Mouse (Mus musculus): ENCODE measurements around the gene Mpi. TPM values are rescaled to one million over a fixed set of nuclear protein-coding genes. Genes with fewer than 3 reads are reported as not detected.
A peak's percentile ranks its signal among the peaks of the same experiment; 100 is the strongest.

Mpi gene
- polyA plus RNA-seq, 1 experiment from 2014 or later = 50.2 TPM

GRCm38 (mm10) chr9:57584991-57585390, 32.4 kb upstream of the Mpi start:
- Histone ChIP-seq H3K4me1 (replicated peaks) (peaks cover 9% of the 10 kb centered on the region), H3K4me2 (replicated peaks) (no peak overlapping the region), H3K9me3 (no peaks in the 10 kb centered on the region), H3K9ac (no peak overlapping the region), H3K4me3 (replicated peaks) (no peak overlapping the region), H3K36me3 (peaks cover 16% of the 10 kb centered on the region), H3K27ac (no peak overlapping the region), H3K27me3 (replicated peaks) (no peaks in the 10 kb centered on the region)
- 83% methylated on average over 3 of the region's 3 CpGs for WGBS
- no peak for ATAC-seq

GRCm38 (mm10) chr9:57577144-57577849, 24.7 kb upstream of the Mpi start:
- Histone ChIP-seq H3K9me3 (no peaks in the 10 kb centered on the region), H3K9ac (no peak overlapping the region)
- no peak for ATAC-seq

GRCm38 (mm10) chr9:57575577-57575976, 23.0 kb upstream of the Mpi start:
- no peaks in the 10 kb centered on the region for H3K9me3 ChIP-seq
- no peak overlapping the region for H3K4me2 ChIP-seq (replicated peaks)
- no peak overlapping the region for H3K9ac ChIP-seq
- WGBS = 73% methylated on average over 3 of the region's 3 CpGs
- ATAC-seq = no peak
- no peak overlapping the region for H3K4me3 ChIP-seq (replicated peaks)
- no peaks in the 10 kb centered on the region for H3K27me3 ChIP-seq (replicated peaks)
- H3K27ac ChIP-seq = no peak overlapping the region
- H3K36me3 ChIP-seq = peaks cover 11% of the 10 kb centered on the region
- no peaks in the 10 kb centered on the region for H3K4me1 ChIP-seq (replicated peaks)

More at GRCm38 (mm10) chr9:57577144-57577849, 24.7 kb upstream of the Mpi start:
- Histone ChIP-seq H3K27me3 (replicated peaks) (no peaks in the 10 kb centered on the region), H3K4me1 (replicated peaks) (no peaks in the 10 kb centered on the region), H3K4me2 (replicated peaks) (no peak overlapping the region), H3K4me3 (replicated peaks) (no peak overlapping the region), H3K36me3 (peaks cover 11% of the 10 kb centered on the region), H3K27ac (no peak overlapping the region)
- WGBS = 81% methylated on average over 6 of the region's 6 CpGs

GRCm38 (mm10) chr9:57574397-57574796, 21.8 kb upstream of the Mpi start:
- ATAC-seq = no peak

GRCm38 (mm10) chr9:57568500-57568899, 15.9 kb upstream of the Mpi start:
- H3K36me3 ChIP-seq = peaks cover 16% of the 10 kb centered on the region
- H3K4me2 ChIP-seq (replicated peaks) = no peak overlapping the region
- no peak overlapping the region for H3K9ac ChIP-seq
- peaks cover 21% of the 10 kb centered on the region for H3K4me1 ChIP-seq (replicated peaks)
- no peaks in the 10 kb centered on the region for H3K27me3 ChIP-seq (replicated peaks)
- no peak for ATAC-seq
- no peak overlapping the region for H3K27ac ChIP-seq
- H3K4me3 ChIP-seq (replicated peaks) = no peak overlapping the region
- H3K9me3 ChIP-seq = no peaks in the 10 kb centered on the region
- 95% methylated on average over 6 of the region's 6 CpGs for WGBS

More at GRCm38 (mm10) chr9:57574397-57574796, 21.8 kb upstream of the Mpi start:
- Histone ChIP-seq H3K36me3 (peaks cover 16% of the 10 kb centered on the region), H3K4me1 (replicated peaks) (no peaks in the 10 kb centered on the region), H3K9ac (no peak overlapping the region), H3K4me2 (replicated peaks) (no peak overlapping the region), H3K27me3 (replicated peaks) (no peaks in the 10 kb centered on the region), H3K4me3 (replicated peaks) (no peak overlapping the region), H3K9me3 (no peaks in the 10 kb centered on the region), H3K27ac (no peak overlapping the region)

- Histone ChIP-seq H3K4me3 (replicated peaks) (no peak overlapping the region), H3K4me2 (replicated peaks) (no peak overlapping the region), H3K27me3 (replicated peaks) (no peaks in the 10 kb centered on the region), H3K9me3 (no peaks in the 10 kb centered on the region), H3K9ac (no peak overlapping the region), H3K4me1 (replicated peaks) (peaks cover 33% of the 10 kb centered on the region), H3K36me3 (peaks cover 16% of the 10 kb centered on the region), H3K27ac (no peak overlapping the region)
- ATAC-seq = peak; percentile 54; the same call in 1 of the 2 replicates
- WGBS = 48% methylated on average over 8 of the region's 8 CpGs
Measured at GRCm38 (mm10) chr9:57566846-57567245, 14.3 kb upstream of the Mpi start.

- no peak for ATAC-seq
- peaks cover 37% of the 10 kb centered on the region for H3K4me1 ChIP-seq (replicated peaks)
- H3K27ac ChIP-seq = 0 out of 2 replicates have a peak overlapping the region, but pooled peaks have one; percentile 14
- H3K27me3 ChIP-seq (replicated peaks) = no peaks in the 10 kb centered on the region
- H3K4me3 ChIP-seq (replicated peaks) = no peak overlapping the region
- no peaks in the 10 kb centered on the region for H3K9me3 ChIP-seq
- H3K4me2 ChIP-seq (replicated peaks) = no peak overlapping the region
- no peak overlapping the region for H3K9ac ChIP-seq
- WGBS = 34% methylated on average over 10 of the region's 10 CpGs
- H3K36me3 ChIP-seq = peaks cover 16% of the 10 kb centered on the region
Measured at GRCm38 (mm10) chr9:57565741-57566221, 13.2 kb upstream of the Mpi start.

- Histone ChIP-seq H3K4me2 (replicated peaks) (no peak overlapping the region), H3K4me3 (replicated peaks) (no peak overlapping the region), H3K9ac (no peak overlapping the region), H3K4me1 (replicated peaks) (peaks cover 37% of the 10 kb centered on the region), H3K27me3 (replicated peaks) (no peaks in the 10 kb centered on the region), H3K27ac (no peak overlapping the region), H3K9me3 (no peaks in the 10 kb centered on the region), H3K36me3 (peaks cover 13% of the 10 kb centered on the region)
- 86% methylated on average over 6 of the region's 6 CpGs for WGBS
- ATAC-seq = no peak
Measured at GRCm38 (mm10) chr9:57564609-57565008, 12.0 kb upstream of the Mpi start.

- Histone ChIP-seq H3K27me3 (replicated peaks) (no peaks in the 10 kb centered on the region), H3K36me3 (peaks cover under 1% of the 10 kb centered on the region; the same call in 1 of the 2 replicates), H3K9me3 (no peaks in the 10 kb centered on the region), H3K4me2 (replicated peaks) (peak overlapping the region; percentile 32), H3K4me1 (replicated peaks) (peaks cover 37% of the 10 kb centered on the region), H3K9ac (no peak overlapping the region), H3K27ac (peak overlapping the region; percentile 54), H3K4me3 (replicated peaks) (0 out of 2 replicates have a peak overlapping the region, but pooled peaks have one; percentile 5)
- WGBS = 35% methylated on average over 4 of the region's 4 CpGs
- ATAC-seq = peak; percentile 50
Measured at GRCm38 (mm10) chr9:57562896-57563372, 10.4 kb upstream of the Mpi start.

GRCm38 (mm10) chr9:57561711-57562099, 9.1 kb upstream of the Mpi start:
- 70% methylated on average over 13 of the region's 13 CpGs for WGBS
- Histone ChIP-seq H3K36me3 (no peaks in the 10 kb centered on the region), H3K4me3 (replicated peaks) (peak overlapping the region; percentile 67), H3K4me1 (replicated peaks) (peaks cover 26% of the 10 kb centered on the region), H3K27me3 (replicated peaks) (no peaks in the 10 kb centered on the region), H3K27ac (peak overlapping the region; percentile 77), H3K4me2 (replicated peaks) (peak overlapping the region; percentile 61), H3K9me3 (no peaks in the 10 kb centered on the region), H3K9ac (peak overlapping the region; percentile 12; the same call in 1 of the 2 replicates)
- ATAC-seq = no peak

- Histone ChIP-seq H3K36me3 (no peaks in the 10 kb centered on the region), H3K27ac (peak within 1 kb of the TSS; percentile 77), H3K4me3 (replicated peaks) (peak within 1 kb of the TSS; percentile 67), H3K9ac (peak within 1 kb of the TSS; percentile 75), H3K4me1 (replicated peaks) (peaks cover 23% of the 10 kb centered on the region), H3K27me3 (replicated peaks) (no peaks in the 10 kb centered on the region), H3K9me3 (no peaks in the 10 kb centered on the region), H3K4me2 (replicated peaks) (peak within 1 kb of the TSS; percentile 61)
- peak; percentile 99 for ATAC-seq
- under 1% methylated on average over 37 of the region's 37 CpGs for WGBS
Measured at GRCm38 (mm10) chr9:57560861-57561710, 8.5 kb upstream of the Mpi start, which contains the start of gene Scamp2. Gene Scamp2 (plus strand): TSS chr9:57560943.

- peak overlapping the region; percentile 61 for H3K4me2 ChIP-seq (replicated peaks)
- H3K27ac ChIP-seq = peak overlapping the region; percentile 77; the same call in 1 of the 2 replicates
- H3K9me3 ChIP-seq = no peaks in the 10 kb centered on the region
- peaks cover 16% of the 10 kb centered on the region for H3K4me1 ChIP-seq (replicated peaks)
- peak overlapping the region; percentile 20; the same call in 1 of the 2 replicates for H3K9ac ChIP-seq
- 22% methylated on average over 7 of the region's 7 CpGs for WGBS
- H3K36me3 ChIP-seq = no peaks in the 10 kb centered on the region
- no peak for ATAC-seq
- peak overlapping the region; percentile 67 for H3K4me3 ChIP-seq (replicated peaks)
- no peaks in the 10 kb centered on the region for H3K27me3 ChIP-seq (replicated peaks)
Measured at GRCm38 (mm10) chr9:57560263-57560662, 7.7 kb upstream of the Mpi start.

All from intestine, embryonic 15.5 days (tissue).